Mouse (Mus musculus): ENCODE measurements around the gene Hist2h2ac. TPM values are rescaled to one million over a fixed set of nuclear protein-coding genes. Genes with fewer than 3 reads are reported as not detected.
A peak's percentile ranks its signal among the peaks of the same experiment; 100 is the strongest.
"Not testable (repeated sequence)": the region's sequence is repeated elsewhere in the genome, so short reads cannot be mapped to it uniquely, and the experiment has no call there.

Hist2h2ac gene
- total and polyA plus RNA-seq, 2 experiments from 2014 or later = 1.7 to 554 TPM

DNA sequence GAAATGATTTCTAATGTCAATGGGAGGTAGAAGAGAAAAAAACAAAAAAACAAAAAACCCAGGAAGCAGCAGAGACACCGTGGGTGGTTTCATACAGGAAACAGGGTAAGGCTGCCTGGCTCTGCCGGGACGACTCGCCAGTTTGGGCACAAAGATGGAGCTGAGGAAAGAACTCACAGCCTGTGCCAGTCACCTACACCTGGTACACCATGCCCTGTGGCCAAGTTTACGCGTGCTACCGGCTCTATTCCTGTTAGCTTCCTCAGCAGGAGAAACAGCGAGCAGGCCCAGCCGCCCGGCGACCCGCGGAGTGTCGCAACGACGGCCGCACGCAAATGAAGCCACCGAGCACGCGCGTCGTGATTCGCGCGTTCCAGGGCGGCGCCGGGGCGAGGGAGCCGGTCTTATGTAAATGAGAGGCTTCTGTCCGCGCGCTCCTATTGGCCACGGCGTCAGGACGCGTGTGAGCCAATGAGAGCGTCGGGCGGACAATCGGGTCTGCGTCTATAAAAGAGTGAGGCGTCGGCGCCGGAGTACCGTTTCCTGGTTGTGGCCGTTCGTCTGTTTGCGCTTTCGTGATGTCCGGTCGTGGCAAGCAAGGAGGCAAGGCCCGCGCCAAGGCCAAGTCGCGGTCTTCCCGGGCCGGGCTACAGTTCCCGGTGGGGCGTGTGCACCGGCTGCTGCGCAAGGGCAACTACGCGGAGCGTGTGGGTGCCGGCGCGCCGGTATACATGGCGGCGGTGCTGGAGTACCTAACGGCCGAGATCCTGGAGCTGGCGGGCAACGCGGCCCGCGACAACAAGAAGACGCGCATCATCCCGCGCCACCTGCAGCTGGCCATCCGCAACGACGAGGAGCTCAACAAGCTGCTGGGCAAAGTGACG is 24.6 kb upstream of the Hist2h2ac start, which contains the start of gene Hist2h2aa1:
Hist2h2aa1 (plus strand) TSS at position 495 of the 884 bp plus-strand sequence.
- peak within 1 kb of the TSS; percentile 77 for H3K9ac ChIP-seq (replicated peaks; ENCODE audit: low read length, poor library complexity, severe bottlenecking)
- H3K9me3 ChIP-seq (ENCODE audit: low read length); H3K27me3 ChIP-seq (ENCODE audit: insufficient read depth, low read length); H3K36me3 ChIP-seq (ENCODE audit: insufficient read depth, low read length); H3K4me1 ChIP-seq (ENCODE audit: insufficient read depth, low read length): not testable (repeated sequence)
- H3K4me3 ChIP-seq (ENCODE audit: low read depth, low read length) = peak within 1 kb of the TSS; percentile 42
- under 1% methylated on average over 25 of the region's 88 CpGs for WGBS
- ATAC-seq (ENCODE audit: low FRiP score) = peak; percentile 92
- peak; percentile 62 for DNase-seq (ENCODE audit: low spot score)
- peak within 1 kb of the TSS; percentile 95 for H3K27ac ChIP-seq (ENCODE audit: low read depth, low read length)
- peak within 1 kb of the TSS; percentile 52 for H3K4me2 ChIP-seq (ENCODE audit: low read depth, low read length, poor library complexity, severe bottlenecking)

DNA sequence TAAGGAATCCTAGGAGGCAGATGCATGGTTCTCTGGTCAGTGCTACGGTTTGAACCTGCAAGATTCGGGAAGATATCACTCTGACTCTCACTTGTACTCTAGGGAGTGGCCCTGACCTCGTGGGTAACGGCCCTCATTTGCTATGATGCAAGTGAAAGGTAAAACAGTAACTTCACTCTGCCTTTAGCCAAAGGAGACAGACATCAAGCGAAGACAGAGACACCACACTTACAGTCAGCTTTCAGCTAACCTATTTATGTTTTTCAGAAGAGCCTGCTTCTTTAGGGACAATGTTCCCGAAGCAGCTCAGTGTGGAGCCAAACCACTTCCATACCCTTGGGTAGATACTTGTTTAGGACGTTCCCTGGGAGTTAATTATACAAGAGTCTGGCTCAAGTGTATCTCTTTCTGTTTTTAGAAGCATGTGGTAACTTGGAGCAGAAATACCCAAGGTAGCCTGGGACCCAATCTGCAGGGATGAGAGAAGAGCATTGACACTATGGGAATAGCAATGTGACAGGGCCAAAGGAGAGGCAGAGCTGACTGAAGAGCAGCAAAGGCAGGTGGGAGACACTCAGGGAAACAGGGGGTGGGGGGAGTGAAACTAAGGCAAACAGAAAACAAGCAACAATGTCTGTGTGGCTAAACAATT is 23.4 kb upstream of the Hist2h2ac start:
- peak overlapping the region; percentile 52 for H3K4me2 ChIP-seq (ENCODE audit: low read depth, low read length, poor library complexity, severe bottlenecking)
- DNase-seq (ENCODE audit: low spot score) (no peak), ATAC-seq (ENCODE audit: low FRiP score) (no peak)
- TF ChIP-seq CTCF (IDR thresholded peaks at IDR 0.05) = no peak
- no peaks in the 10 kb centered on the region for H3K27me3 ChIP-seq (ENCODE audit: insufficient read depth, low read length)
- no peaks in the 10 kb centered on the region for H3K36me3 ChIP-seq (ENCODE audit: insufficient read depth, low read length)
- peak overlapping the region; percentile 95; the same call in 1 of the 2 replicates for H3K27ac ChIP-seq (ENCODE audit: low read depth, low read length)
- H3K9me3 ChIP-seq (ENCODE audit: low read length) = no peaks in the 10 kb centered on the region
- H3K4me3 ChIP-seq (ENCODE audit: low read depth, low read length) = no peak overlapping the region
- WGBS = 86% methylated on average over 7 of the region's 7 CpGs
- 0 out of 2 replicates have a peak, but pooled peaks cover 7% of the 10 kb centered on the region for H3K4me1 ChIP-seq (ENCODE audit: insufficient read depth, low read length)
- H3K9ac ChIP-seq (replicated peaks; ENCODE audit: low read length, poor library complexity, severe bottlenecking) = peak overlapping the region; percentile 77; the same call in 1 of the 2 replicates

DNA sequence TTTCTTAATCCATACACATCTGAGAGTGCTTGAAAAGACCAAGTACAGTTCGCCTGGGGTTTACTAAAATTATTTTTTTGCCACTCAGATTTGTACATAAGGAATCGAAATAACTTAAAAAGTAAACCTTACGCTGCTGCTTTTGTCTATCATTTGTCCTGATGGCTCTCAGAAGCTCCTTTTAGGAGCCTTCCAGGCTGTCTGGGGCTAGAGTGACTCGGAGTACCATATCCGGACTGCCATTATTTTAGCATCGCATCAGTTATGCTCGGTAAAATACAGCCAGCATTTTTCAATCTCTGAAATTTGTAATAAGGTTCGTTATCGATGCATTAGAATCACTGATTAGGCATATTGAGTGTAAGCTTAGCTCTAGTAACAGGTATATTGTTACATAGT is 20.1 kb upstream of the Hist2h2ac start:
- TF ChIP-seq CTCF (IDR thresholded peaks at IDR 0.05) = no peak
- Histone ChIP-seq H3K27me3 (ENCODE audit: insufficient read depth, low read length) (no peaks in the 10 kb centered on the region), H3K27ac (ENCODE audit: low read depth, low read length) (peak overlapping the region; percentile 63), H3K4me3 (ENCODE audit: low read depth, low read length) (peak overlapping the region; percentile 20; the same call in 1 of the 2 replicates), H3K9ac (replicated peaks; ENCODE audit: low read length, poor library complexity, severe bottlenecking) (0 out of 2 replicates have a peak overlapping the region, but pooled peaks have one; percentile 29), H3K36me3 (ENCODE audit: insufficient read depth, low read length) (no peaks in the 10 kb centered on the region), H3K4me2 (ENCODE audit: low read depth, low read length, poor library complexity, severe bottlenecking) (peak overlapping the region; percentile 42), H3K9me3 (ENCODE audit: low read length) (no peaks in the 10 kb centered on the region), H3K4me1 (ENCODE audit: insufficient read depth, low read length) (0 out of 2 replicates have a peak, but pooled peaks cover 7% of the 10 kb centered on the region)
- DNase-seq (ENCODE audit: low spot score) (no peak), ATAC-seq (ENCODE audit: low FRiP score) (no peak)
- WGBS = 75% methylated on average over 9 of the region's 9 CpGs

DNA sequence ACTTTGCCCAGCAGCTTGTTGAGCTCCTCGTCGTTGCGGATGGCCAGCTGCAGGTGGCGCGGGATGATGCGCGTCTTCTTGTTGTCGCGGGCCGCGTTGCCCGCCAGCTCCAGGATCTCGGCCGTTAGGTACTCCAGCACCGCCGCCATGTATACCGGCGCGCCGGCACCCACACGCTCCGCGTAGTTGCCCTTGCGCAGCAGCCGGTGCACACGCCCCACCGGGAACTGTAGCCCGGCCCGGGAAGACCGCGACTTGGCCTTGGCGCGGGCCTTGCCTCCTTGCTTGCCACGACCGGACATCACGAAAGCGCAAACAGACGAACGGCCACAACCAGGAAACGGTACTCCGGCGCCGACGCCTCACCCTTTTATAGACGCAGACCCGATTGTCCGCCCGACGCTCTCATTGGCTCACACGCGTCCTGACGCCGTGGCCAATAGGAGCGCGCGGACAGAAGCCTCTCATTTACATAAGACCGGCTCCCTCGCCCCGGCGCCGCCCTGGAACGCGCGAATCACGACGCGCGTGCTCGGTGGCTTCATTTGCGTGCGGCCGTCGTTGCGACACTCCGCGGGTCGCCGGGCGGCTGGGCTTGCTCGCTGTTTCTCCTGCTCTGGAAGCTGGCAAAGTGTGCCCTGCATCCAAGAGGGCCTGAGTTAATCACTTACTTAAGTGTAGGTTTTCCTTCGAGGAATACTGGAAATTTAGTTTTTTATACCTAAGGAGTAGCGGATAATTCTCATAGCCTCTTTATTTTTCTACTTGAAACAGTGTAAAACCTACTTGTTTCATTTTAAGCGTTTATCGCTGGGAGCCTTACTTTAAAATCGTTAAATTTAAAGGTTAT is 19.5 kb upstream of the Hist2h2ac start, which contains the start of gene Hist2h2aa2:
Hist2h2aa2 (minus strand) TSS at position 328 of the 850 bp plus-strand sequence.
- 6% methylated on average over 20 of the region's 85 CpGs for WGBS
- not testable (repeated sequence) for H3K36me3 ChIP-seq (ENCODE audit: insufficient read depth, low read length); H3K27me3 ChIP-seq (ENCODE audit: insufficient read depth, low read length); H3K4me1 ChIP-seq (ENCODE audit: insufficient read depth, low read length); H3K9me3 ChIP-seq (ENCODE audit: low read length)
- DNase-seq (ENCODE audit: low spot score) (peak; percentile 68), ATAC-seq (ENCODE audit: low FRiP score) (peak; percentile 92)
- H3K27ac ChIP-seq (ENCODE audit: low read depth, low read length) = peak within 1 kb of the TSS; percentile 63
- peak within 1 kb of the TSS; percentile 42 for H3K4me2 ChIP-seq (ENCODE audit: low read depth, low read length, poor library complexity, severe bottlenecking)
- H3K4me3 ChIP-seq (ENCODE audit: low read depth, low read length) = peak within 1 kb of the TSS; percentile 23
- H3K9ac ChIP-seq (replicated peaks; ENCODE audit: low read length, poor library complexity, severe bottlenecking) = 0 out of 2 replicates have a peak within 1 kb of the TSS, but pooled peaks have one; percentile 29

DNA sequence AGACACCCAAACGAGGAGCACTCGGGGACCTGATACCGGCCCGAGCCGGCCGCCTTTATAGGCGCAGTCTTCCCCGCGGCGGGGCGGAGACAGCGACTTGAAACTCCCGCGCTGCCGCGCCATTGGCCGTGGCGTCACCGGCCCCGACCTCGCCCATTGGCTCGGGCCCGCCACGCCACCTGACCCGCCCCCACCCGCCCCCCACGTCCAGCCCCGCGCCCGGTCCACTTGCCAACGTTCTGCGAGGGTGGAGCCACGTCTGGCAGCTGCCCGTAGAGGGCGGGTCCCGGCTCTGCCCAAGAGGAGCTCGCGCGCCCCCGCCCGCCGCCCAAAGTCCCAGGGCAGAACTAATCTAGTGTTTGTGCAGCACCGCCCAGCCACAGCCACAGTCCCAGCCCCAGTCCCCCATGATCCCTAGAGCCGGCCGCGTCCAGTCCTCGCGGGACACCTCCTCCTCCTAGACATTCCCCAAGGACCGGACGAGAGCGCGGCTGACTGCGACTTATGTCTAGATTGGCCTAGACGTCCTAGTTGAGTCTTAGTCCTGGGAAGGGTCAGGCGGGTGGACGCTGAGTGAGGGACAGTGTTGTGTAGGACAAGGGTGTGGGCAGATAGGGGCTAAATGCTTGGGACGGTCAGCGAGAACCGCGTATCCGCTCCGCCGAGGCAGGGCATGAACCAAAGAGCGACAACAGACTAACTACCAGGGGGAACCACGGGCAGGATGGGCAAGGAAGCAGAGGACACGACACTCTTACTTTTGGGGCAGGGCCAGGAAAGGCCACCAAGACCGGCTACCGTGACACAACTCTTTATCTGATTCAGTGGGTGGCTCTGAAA is 18.5 kb upstream of the Hist2h2ac start, which contains the start of gene Hist2h3c2:
Hist2h3c2 (minus strand) TSS at position 174 of the 840 bp plus-strand sequence.
- not testable (repeated sequence) for H3K4me1 ChIP-seq (ENCODE audit: insufficient read depth, low read length); H3K27ac ChIP-seq (ENCODE audit: low read depth, low read length); H3K36me3 ChIP-seq (ENCODE audit: insufficient read depth, low read length); H3K9ac ChIP-seq (replicated peaks; ENCODE audit: low read length, poor library complexity, severe bottlenecking); DNase-seq (ENCODE audit: low spot score); H3K9me3 ChIP-seq (ENCODE audit: low read length); H3K27me3 ChIP-seq (ENCODE audit: insufficient read depth, low read length)
- WGBS = 0% methylated on average over 10 of the region's 68 CpGs
- ATAC-seq (ENCODE audit: low FRiP score) = peak; percentile 89
- Histone ChIP-seq H3K4me2 (ENCODE audit: low read depth, low read length, poor library complexity, severe bottlenecking) (peak within 1 kb of the TSS; percentile 42), H3K4me3 (ENCODE audit: low read depth, low read length) (peak within 1 kb of the TSS; percentile 23)

Data from midbrain, postnatal 0 days (tissue).